Mouse (Mus musculus): Measurements from ENCODE around the gene Alg6. TPM values are rescaled to one million over a fixed set of nuclear protein-coding genes. Genes with fewer than 3 reads are reported as not detected.

Gene Alg6
- total RNA-seq (2022): 10 to 100 TPM; 10.1 to 15.9 (median 13.0) TPM

- DNase-seq (ENCODE audit: low spot score in 2 of 2): peak; percentile 89 to 93
These were observed at the start of gene Alg6 for GRCm38 (mm10) chr4:99714904-99715782. Gene Alg6 (plus strand): TSS chr4:99715664.

- DNase-seq (ENCODE audit: low spot score in 2 of 2): no peak
These were observed 45.1 kb upstream of the Alg6 start for GRCm38 (mm10) chr4:99670203-99670851.

GRCm38 (mm10) chr4:99675191-99675590 lies 40.3 kb upstream of the Alg6 start:
- no peak for DNase-seq (ENCODE audit: low spot score in 2 of 2)

GRCm38 (mm10) chr4:99683941-99684340 lies 31.5 kb upstream of the Alg6 start:
- no peak for DNase-seq (ENCODE audit: low spot score in 2 of 2)

GRCm38 (mm10) chr4:99686308-99686707 lies 29.2 kb upstream of the Alg6 start:
- no peak for DNase-seq (ENCODE audit: low spot score in 2 of 2)

GRCm38 (mm10) chr4:99712583-99713183 lies 2.8 kb upstream of the Alg6 start:
- DNase-seq (ENCODE audit: low spot score in 2 of 2): no peak

DNA sequence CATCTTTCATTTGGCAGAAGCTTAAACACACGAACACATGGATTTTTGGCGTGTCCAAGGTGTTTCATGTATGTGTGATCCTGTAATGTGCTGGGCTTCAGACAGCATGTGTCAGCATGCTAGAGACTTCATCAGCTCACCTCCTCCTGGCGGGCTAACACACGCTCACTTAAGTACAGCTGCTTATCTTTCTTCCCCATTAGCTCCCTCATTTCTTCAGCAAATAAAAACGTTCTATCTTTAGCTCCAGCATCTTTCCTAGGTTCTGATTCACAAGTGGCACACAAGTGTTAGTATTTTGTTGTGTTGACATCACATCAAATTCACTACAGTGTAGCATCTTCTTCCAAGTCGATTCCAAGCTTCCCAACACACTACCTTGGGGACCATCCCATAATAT lies 1.5 kb upstream of the Alg6 start:
- DNase-seq (ENCODE audit: low spot score in 2 of 2): no peak

DNA sequence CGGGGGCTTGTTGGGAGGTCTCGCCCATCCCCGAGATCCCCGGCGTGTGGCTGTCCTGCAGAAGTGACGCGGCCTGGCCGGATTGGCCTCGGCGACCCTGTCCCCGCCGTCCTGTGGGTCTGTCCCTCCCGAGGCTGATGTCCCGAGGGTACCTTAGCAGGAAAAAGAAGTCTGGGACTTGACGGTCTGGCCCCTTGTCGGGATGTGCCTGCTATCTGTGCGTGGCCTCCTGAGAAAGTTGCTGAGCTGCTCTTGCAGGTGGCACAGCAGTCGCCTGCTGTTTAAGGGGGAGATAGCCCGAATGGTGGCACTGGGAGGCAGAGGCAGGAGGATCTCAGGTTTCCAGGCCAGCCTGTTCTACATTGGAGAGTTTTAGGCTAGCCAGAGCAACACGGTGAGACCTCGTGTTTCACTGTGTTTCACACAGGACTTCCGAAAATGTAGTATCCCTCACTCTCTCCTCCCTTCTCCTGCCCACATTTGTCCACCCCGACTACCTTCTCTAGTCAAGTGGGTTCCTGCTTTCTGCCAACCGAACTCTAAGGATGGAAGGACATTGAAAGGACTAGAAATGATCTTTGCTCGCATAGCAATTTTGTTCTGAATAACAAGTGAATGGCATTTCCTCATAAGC lies 436 bp downstream of the Alg6 start:
- no peak for DNase-seq (ENCODE audit: low spot score in 2 of 2)

- DNase-seq (ENCODE audit: low spot score in 2 of 2): no peak
These were observed 2.4 kb downstream of the Alg6 start for GRCm38 (mm10) chr4:99717905-99718304.

DNA sequence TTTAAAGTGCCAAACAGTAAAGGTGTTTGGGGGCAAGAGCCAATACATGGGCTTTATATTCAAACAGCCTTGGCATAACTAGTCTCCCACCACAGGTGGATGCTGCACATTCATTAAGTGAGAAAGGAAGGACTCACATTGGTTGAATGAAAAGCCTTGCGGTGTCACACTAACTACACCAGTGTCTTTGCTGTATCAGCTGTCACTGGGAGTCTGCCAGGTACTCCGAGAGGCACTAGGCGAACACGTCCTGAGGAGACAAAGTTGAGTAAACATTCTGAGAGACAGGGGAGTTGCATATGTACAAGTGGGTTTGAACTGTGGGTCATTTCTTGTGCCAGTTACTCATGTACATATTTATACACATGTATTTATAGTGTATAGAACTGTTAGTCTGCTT lies 8.9 kb downstream of the Alg6 start:
- no peak for DNase-seq (ENCODE audit: low spot score in 2 of 2)

DNA sequence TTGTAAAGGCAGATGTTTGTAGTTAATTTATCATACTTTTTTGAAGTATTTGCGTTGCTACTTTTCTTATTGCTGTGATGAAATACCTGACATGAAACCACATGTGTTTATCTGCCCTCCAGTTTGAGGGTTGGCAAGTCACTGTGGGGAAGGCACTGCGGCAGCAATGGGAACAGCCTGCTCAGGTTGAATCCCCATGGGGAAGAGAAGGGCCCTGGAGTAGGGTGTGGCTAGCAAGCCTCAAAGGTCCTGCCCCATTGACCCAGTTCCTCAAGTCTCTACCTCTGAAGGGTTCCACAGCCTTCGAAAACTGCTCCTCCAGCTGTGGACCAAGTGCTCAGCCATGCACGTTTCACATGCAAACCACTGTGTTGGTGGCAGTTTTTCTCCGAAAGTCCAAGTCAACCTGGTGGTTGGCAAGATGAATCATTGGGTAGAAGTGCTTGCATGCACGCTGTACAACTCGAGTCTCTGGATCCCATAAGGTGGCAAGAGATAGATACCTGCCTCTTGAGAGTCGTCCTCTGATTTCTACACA lies 10.5 kb downstream of the Alg6 start:
- DNase-seq (ENCODE audit: low spot score in 2 of 2): no peak

GRCm38 (mm10) chr4:99739836-99740235 lies 24.4 kb downstream of the Alg6 start:
- DNase-seq (ENCODE audit: low spot score in 2 of 2): no peak

DNA sequence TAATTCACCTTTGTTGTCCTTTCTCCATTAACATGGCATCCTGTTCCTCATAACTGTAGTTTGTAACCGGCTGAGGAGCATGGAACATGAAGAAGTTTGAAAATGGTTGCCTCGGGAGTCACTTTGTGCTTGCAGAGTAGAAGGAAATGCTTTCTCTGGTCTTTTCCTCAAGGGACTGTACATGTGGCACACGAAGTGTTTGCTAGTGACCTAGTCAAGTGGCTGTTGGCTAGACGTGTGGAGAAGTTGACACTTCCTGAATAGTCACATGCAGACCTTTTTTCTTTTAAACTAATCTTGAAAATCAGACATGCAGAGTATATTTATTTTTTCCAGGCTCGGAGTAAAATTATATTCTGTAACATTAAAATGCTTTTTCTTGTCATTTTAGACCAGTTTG lies 37.0 kb downstream of the Alg6 start:
- DNase-seq (ENCODE audit: low spot score in 2 of 2): no peak

- DNase-seq (ENCODE audit: low spot score in 2 of 2): no peak
These were observed 50.8 kb downstream of the Alg6 start for GRCm38 (mm10) chr4:99766303-99766702.

DNA sequence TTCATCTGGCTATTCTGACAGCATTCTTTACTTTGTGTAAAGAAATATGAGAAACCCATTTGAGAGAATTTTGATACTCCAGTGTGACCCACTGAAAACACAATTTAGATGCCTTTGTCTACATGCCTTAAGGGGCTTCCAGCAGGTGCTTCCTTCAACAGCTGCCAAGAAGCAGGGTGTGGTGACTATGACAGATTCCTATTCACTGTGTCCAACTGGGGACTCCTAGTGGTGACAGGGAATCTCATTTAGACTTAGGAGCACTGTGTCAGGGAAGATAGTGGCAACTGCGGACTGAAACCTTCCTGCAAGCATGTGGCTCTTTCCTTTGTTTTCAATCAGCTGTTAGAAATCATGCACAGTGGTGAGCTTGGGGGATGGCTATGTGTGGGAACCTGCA lies 51.3 kb downstream of the Alg6 start:
- no peak for DNase-seq (ENCODE audit: low spot score in 2 of 2)

DNA sequence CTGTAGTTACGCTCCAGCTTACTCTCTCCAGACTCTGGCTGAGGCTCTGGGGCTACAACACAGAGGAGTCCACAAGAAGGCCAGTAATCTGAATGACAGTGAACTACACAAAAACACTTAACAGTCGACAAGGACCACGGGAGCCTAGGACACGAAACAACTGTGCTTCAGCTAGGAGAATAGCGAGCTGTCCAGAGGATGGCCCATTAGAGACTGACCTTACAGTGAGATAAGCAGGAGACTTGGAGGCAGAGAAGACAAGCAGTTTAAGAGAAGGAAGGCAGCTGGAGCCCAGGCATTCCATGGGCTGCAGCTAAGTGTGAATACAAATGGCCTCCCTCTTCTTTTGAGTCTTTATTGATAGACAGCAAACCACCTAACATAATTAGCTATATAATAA lies 55.1 kb downstream of the Alg6 start:
- no peak for DNase-seq (ENCODE audit: low spot score in 2 of 2)

DNA sequence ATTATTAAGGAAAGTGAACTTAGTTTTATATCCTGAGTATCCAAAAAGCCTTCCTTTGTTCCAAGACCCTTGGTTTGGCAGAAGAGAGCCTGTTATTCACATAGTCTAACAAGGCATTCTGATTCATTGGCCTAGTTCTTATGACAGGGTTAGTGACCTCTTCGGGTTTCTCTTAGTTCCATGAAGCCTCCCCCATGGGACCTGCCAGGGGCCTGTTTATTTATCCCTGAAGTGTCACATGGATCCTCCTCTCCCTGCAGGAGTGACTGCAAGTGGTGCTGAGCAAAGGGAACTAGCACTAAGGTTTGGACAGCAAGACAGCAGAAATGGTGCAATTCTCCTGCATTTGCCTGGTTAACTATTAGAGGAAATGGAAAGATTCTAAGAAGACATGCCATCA lies 57.6 kb downstream of the Alg6 start:
- no peak for DNase-seq (ENCODE audit: low spot score in 2 of 2)

- DNase-seq (ENCODE audit: low spot score in 2 of 2): no peak
These were observed 76.9 kb downstream of the Alg6 start for GRCm38 (mm10) chr4:99792365-99792764.
